Mouse (Mus musculus): ENCODE measurements around the gene Hbb-bs.
"Not testable (repeated sequence)": the region's sequence is repeated elsewhere in the genome, so short reads cannot be mapped to it uniquely, and the experiment has no call there.

Gene Hbb-bs

GRCm38 (mm10) chr7:103827808-103828207, at the start of gene Hbb-bs:
Hbb-bs (minus strand) TSS chr7:103828096.
- no peak for DNase-seq

GRCm38 (mm10) chr7:103877093-103877492, 49.2 kb upstream of the Hbb-bs start:
- no peak for DNase-seq

GRCm38 (mm10) chr7:103874451-103874850, 46.6 kb upstream of the Hbb-bs start:
- no peak for DNase-seq

- DNase-seq: no peak
Measured at GRCm38 (mm10) chr7:103873064-103873463, 45.2 kb upstream of the Hbb-bs start.

- DNase-seq: no peak
Measured at GRCm38 (mm10) chr7:103870667-103871066, 42.8 kb upstream of the Hbb-bs start.

- DNase-seq: no peak
Measured at GRCm38 (mm10) chr7:103865716-103866115, 37.8 kb upstream of the Hbb-bs start.

GRCm38 (mm10) chr7:103861531-103861930, 33.6 kb upstream of the Hbb-bs start:
- no peak for DNase-seq

- no peak for DNase-seq
Measured at GRCm38 (mm10) chr7:103860855-103861254, 33.0 kb upstream of the Hbb-bs start.

GRCm38 (mm10) chr7:103859076-103859475, 31.2 kb upstream of the Hbb-bs start:
- no peak for DNase-seq

- no peak for DNase-seq
Measured at GRCm38 (mm10) chr7:103854669-103855068, 26.8 kb upstream of the Hbb-bs start.

- no peak for DNase-seq
Measured at GRCm38 (mm10) chr7:103853090-103853489, 25.2 kb upstream of the Hbb-bs start, which contains the start of gene Hbb-y. Hbb-y (minus strand) TSS chr7:103853216.

- DNase-seq: no peak
Measured at GRCm38 (mm10) chr7:103844525-103845325, 16.8 kb upstream of the Hbb-bs start.

GRCm38 (mm10) chr7:103843034-103843433, 15.1 kb upstream of the Hbb-bs start, which contains the start of gene Hbb-bh1:
Hbb-bh1 (minus strand) TSS chr7:103843164.
- DNase-seq: no peak

- no peak for DNase-seq
Measured at GRCm38 (mm10) chr7:103840268-103840667, 12.4 kb upstream of the Hbb-bs start, which contains the start of gene Hbb-bh2. Hbb-bh2 (minus strand) TSS chr7:103840520.

GRCm38 (mm10) chr7:103827139-103827538, 757 bp downstream of the Hbb-bs start:
- not testable (repeated sequence) for DNase-seq

GRCm38 (mm10) chr7:103826255-103826887, 1.5 kb downstream of the Hbb-bs start:
- no peak for DNase-seq

GRCm38 (mm10) chr7:103825536-103826254, 2.2 kb downstream of the Hbb-bs start:
- DNase-seq: no peak

- DNase-seq: no peak
Measured at GRCm38 (mm10) chr7:103824597-103824996, 3.3 kb downstream of the Hbb-bs start.

- not testable (repeated sequence) for DNase-seq
Measured at GRCm38 (mm10) chr7:103815085-103815484, 12.8 kb downstream of the Hbb-bs start.

- DNase-seq: no peak
Measured at GRCm38 (mm10) chr7:103813766-103814165, 14.1 kb downstream of the Hbb-bs start, which contains the start of gene Hbb-bt. Hbb-bt (minus strand) TSS chr7:103813996.

GRCm38 (mm10) chr7:103813152-103813551, 14.7 kb downstream of the Hbb-bs start:
- DNase-seq: not testable (repeated sequence)

- no peak for DNase-seq
Measured at GRCm38 (mm10) chr7:103812174-103812573, 15.7 kb downstream of the Hbb-bs start.

- no peak for DNase-seq
Measured at GRCm38 (mm10) chr7:103811223-103811845, 16.6 kb downstream of the Hbb-bs start.

All from right cerebral cortex, postnatal 14 days (tissue).